Mouse (Mus musculus) liver, embryonic 14.5 days (tissue): ENCODE measurements around the gene Homer3.

Experiments used
- CTCF ChIP-seq: IDR thresholded peaks from 2 replicates; pipeline ENCODE4 v1.5.1; 2016; ENCODE audit warnings: antibody characterized with exemption, low read depth, control low read depth
- EP300 ChIP-seq: IDR thresholded peaks from 2 replicates; pipeline ENCODE4 v1.6.1; 2016; ENCODE audit warnings: antibody characterized with exemption, low read depth

GRCm38 (mm10) chr8:70279266-70279665 is 3.4 kb upstream of the Homer3 start:
- no peak for TF ChIP-seq CTCF
- TF ChIP-seq EP300, result no peak
